Mouse (Mus musculus): ENCODE measurements around the gene Glo1. TPM values are rescaled to one million over a fixed set of nuclear protein-coding genes. Genes with fewer than 3 reads are reported as not detected.

The Glo1 gene
- total and polyA plus RNA-seq, 3 experiments = 65.7 to 164 (median 146) TPM

DNA sequence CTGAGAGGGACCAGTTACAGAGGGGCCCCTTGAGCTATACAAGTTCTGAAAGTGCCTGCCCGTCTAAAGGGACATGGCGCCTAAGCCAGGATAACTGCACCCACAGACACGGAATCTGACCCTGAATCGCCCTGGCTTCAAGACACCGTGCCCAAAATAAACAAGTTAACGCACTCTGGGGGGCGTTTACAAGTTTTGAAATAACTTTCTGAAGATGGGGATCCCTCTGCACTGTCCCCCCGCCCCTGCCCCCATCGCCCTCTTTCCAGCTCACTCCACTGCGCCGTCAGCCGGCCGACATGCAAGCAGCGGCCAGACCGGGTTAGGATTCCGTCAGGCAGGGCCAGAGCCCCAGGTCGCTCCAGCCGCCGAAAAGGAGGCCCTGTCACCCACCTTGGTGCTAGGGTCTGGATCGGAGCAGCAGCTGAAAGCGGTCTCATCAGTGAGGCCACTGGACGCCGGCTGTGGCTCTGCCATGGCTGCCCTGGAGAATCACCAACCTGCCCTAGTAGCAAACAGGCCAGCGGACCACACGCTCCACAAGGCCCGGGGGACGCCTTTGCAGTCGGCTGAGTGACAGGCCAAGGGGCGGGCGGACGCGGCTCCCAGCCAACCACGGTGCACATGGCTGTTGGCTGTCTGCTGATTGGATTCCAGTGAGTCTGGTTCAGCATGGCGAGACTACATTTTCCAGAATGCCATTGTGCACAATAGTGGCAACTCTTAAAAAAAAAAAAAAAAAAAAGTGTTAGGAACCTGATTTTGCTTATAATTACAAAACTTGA lies 14.4 kb downstream of the Glo1 start:
- under 1% methylated on average over 34 of the region's 34 CpGs for WGBS
- peak; percentile 100 for DNase-seq
- Histone ChIP-seq H3K36me3 (ENCODE audit: control insufficient read depth, insufficient read depth, low read length) (peaks cover 3% of the 10 kb centered on the region; the same call in 1 of the 2 replicates), H3K4me3 (peak overlapping the region; percentile 79), H3K27me3 (ENCODE audit: control insufficient read depth, insufficient read depth, low read length) (no peaks in the 10 kb centered on the region), H3K27ac (peak overlapping the region; percentile 94), H3K9ac (ENCODE audit: low read depth, low read length) (peak overlapping the region; percentile 94), H3K4me1 (ENCODE audit: control insufficient read depth, insufficient read depth, low read length) (peaks cover 2% of the 10 kb centered on the region; the same call in 1 of the 2 replicates), H3K79me2 (replicated peaks; ENCODE audit: control insufficient read depth, insufficient read depth, low read length) (peaks cover 10% of the 10 kb centered on the region; the same call in 1 of the 2 replicates)
- peak; percentile 70 for TF ChIP-seq EP300 (IDR thresholded peaks at IDR 0.05; ENCODE audit: insufficient read depth, low read depth, low read length)
- peak; percentile 36 for TF ChIP-seq CTCF (IDR thresholded peaks at IDR 0.05)
- TF ChIP-seq POLR2A (IDR thresholded peaks at IDR 0.05; ENCODE audit: insufficient read depth, low read depth, low read length) = peak; percentile 83
- intact Hi-C loops (cut with DNase I) = loop anchor here (2.0 kb wide), 1 partner anchor 35 kb away; the partner anchor contains the start of gene Btbd9

DNA sequence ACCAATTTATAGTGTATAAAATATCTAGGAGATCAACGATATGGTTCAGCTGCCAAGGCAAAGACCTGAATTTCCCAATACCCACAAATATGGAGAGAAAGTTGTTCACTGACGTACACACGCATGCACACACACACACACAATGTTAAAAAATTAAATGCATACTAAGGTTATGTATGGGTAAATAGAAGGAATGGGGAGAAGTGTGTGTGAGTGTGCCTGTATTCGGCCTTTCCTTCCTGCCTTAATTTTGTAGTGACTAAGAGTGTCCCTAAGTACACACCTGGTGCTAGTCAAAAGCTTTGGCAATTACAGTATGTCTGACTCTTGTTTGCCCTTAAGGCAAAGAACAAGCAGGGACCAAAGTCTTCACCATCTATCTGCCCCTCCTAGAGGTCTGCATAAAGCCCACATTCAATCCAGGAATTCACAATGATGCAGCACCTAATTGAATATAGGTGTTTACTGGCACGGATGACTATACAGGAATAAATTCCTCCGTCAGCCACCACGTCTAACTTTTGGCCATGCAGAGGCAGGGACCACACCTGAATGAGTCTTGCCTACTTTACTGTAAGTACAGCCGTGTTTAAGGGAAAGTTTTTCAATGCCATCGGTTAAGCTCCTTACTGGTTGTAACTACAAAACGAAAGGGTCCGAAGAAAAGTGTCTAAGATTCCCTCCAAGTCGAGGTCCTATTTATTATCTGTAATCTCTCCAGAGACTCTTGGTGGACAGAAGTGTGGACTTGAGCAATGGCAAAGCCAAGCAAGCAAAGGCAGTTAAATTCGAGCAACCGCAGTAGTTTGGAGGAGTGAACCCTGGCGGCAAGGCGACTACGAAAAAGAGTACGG lies 15.2 kb downstream of the Glo1 start:
- intact Hi-C loops (cut with DNase I) = loop anchor here (2.0 kb wide), 1 partner anchor 35 kb away; the partner anchor contains the start of gene Btbd9

DNA sequence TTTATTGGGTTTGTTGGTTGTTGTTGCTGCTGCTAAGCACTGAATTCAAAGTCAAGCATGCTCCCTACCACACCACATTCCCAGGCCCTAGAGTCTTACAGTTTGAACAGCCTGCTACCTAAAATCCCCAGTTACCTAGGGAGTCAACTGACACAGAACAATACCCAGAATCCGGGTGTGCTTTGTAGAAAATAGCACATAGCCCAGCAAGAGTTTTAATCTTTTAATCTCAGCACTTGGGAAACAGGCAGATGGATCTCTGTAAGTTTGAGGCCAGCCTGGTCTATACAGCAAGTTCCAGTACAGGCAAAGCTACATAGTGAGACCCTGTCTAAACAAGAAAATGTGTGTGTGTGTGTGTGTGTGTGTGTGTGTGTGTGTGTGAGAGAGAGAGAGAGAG lies 15.9 kb downstream of the Glo1 start:
- Histone ChIP-seq H3K4me3 (no peak overlapping the region), H3K27me3 (ENCODE audit: control insufficient read depth, insufficient read depth, low read length) (no peaks in the 10 kb centered on the region), H3K27ac (no peak overlapping the region), H3K9ac (ENCODE audit: low read depth, low read length) (no peak overlapping the region), H3K79me2 (replicated peaks; ENCODE audit: control insufficient read depth, insufficient read depth, low read length) (peaks cover 10% of the 10 kb centered on the region; the same call in 1 of the 2 replicates), H3K4me1 (ENCODE audit: control insufficient read depth, insufficient read depth, low read length) (peaks cover 2% of the 10 kb centered on the region; the same call in 1 of the 2 replicates), H3K36me3 (ENCODE audit: control insufficient read depth, insufficient read depth, low read length) (peaks cover 3% of the 10 kb centered on the region; the same call in 1 of the 2 replicates)
- WGBS = 71% methylated on average over 1 of the region's 1 CpGs
- intact Hi-C loops (cut with DNase I) = no loop called here
- DNase-seq = peak in 1 of 2 experiments; percentile 5
- TF ChIP-seq EP300 (IDR thresholded peaks at IDR 0.05; ENCODE audit: insufficient read depth, low read depth, low read length) (no peak), POLR2A (IDR thresholded peaks at IDR 0.05; ENCODE audit: insufficient read depth, low read depth, low read length) (no peak), CTCF (IDR thresholded peaks at IDR 0.05) (no peak)

More for the DNA sequence above, 15.2 kb downstream of the Glo1 start:
- H3K4me1 ChIP-seq (ENCODE audit: control insufficient read depth, insufficient read depth, low read length) = peaks cover 2% of the 10 kb centered on the region; the same call in 1 of the 2 replicates
- no peak for DNase-seq
- peaks cover 10% of the 10 kb centered on the region; the same call in 1 of the 2 replicates for H3K79me2 ChIP-seq (replicated peaks; ENCODE audit: control insufficient read depth, insufficient read depth, low read length)
- WGBS = 26% methylated on average over 18 of the region's 18 CpGs
- peaks cover 3% of the 10 kb centered on the region; the same call in 1 of the 2 replicates for H3K36me3 ChIP-seq (ENCODE audit: control insufficient read depth, insufficient read depth, low read length)
- peak overlapping the region; percentile 94 for H3K9ac ChIP-seq (ENCODE audit: low read depth, low read length)
- peak overlapping the region; percentile 79 for H3K4me3 ChIP-seq
- peak overlapping the region; percentile 94 for H3K27ac ChIP-seq
- no peaks in the 10 kb centered on the region for H3K27me3 ChIP-seq (ENCODE audit: control insufficient read depth, insufficient read depth, low read length)
- no peak for TF ChIP-seq POLR2A (IDR thresholded peaks at IDR 0.05; ENCODE audit: insufficient read depth, low read depth, low read length)
- no peak for TF ChIP-seq CTCF (IDR thresholded peaks at IDR 0.05)
- TF ChIP-seq EP300 (IDR thresholded peaks at IDR 0.05; ENCODE audit: insufficient read depth, low read depth, low read length) = no peak

DNA sequence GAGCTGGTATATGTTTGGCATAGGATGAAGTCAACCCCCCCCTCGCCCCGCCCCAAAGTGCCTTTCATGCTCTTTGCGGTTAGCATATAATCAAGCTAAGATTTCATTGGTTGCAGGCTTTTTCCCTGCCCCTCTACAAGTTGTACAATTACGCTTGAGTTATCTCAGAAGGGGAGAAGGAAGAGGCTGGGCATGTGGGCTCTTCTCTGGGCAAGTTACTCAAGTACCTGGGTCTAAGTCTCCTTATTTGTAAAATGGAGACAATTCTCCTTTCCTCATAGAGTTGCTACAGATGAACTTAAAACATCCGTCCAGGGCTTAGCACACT lies 16.7 kb downstream of the Glo1 start:
- Histone ChIP-seq H3K4me1 (ENCODE audit: control insufficient read depth, insufficient read depth, low read length) (peaks cover 2% of the 10 kb centered on the region; the same call in 1 of the 2 replicates), H3K27ac (no peak overlapping the region), H3K9ac (ENCODE audit: low read depth, low read length) (no peak overlapping the region), H3K27me3 (ENCODE audit: control insufficient read depth, insufficient read depth, low read length) (no peaks in the 10 kb centered on the region), H3K4me3 (no peak overlapping the region), H3K79me2 (replicated peaks; ENCODE audit: control insufficient read depth, insufficient read depth, low read length) (peaks cover 10% of the 10 kb centered on the region; the same call in 1 of the 2 replicates), H3K36me3 (ENCODE audit: control insufficient read depth, insufficient read depth, low read length) (peaks cover 3% of the 10 kb centered on the region; the same call in 1 of the 2 replicates)
- intact Hi-C loops (cut with DNase I) = no loop called here
- WGBS = 95% methylated on average over 5 of the region's 5 CpGs
- TF ChIP-seq POLR2A (IDR thresholded peaks at IDR 0.05; ENCODE audit: insufficient read depth, low read depth, low read length) (no peak), CTCF (IDR thresholded peaks at IDR 0.05) (no peak), EP300 (IDR thresholded peaks at IDR 0.05; ENCODE audit: insufficient read depth, low read depth, low read length) (no peak)
- no peak for DNase-seq

DNA sequence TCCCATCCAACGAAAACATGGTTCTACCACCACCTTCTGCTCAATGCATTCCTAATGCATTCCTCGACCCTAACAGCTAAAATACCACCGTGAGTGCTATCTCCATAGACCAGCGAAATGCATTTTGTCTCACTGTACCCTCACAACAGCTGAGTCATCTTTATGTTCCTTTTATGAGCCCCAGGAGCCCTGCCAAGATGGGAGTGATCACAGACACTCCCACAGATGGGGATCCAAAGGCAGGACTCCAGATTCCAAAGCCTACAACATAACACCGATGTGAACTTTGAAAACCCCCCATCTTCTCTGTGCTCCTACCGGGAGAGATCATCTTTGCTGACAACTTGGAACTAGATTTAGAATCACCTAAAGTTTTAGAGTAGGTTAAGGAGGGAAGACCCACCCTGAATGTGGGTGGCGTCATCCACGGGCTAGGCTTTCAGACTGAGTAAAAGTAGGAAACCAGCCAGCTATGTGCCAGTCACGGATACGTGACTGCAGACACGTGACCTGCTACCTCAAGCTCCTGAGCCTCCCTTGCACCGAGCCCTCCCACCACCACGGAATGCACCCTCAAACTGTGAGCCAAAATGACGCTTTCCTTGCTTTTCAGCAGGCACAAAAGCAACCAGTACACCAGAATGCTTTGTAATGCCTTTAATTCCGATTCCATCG lies 17.2 kb downstream of the Glo1 start:
- Histone ChIP-seq H3K4me1 (ENCODE audit: control insufficient read depth, insufficient read depth, low read length) (peaks cover 2% of the 10 kb centered on the region; the same call in 1 of the 2 replicates), H3K27ac (no peak overlapping the region), H3K9ac (ENCODE audit: low read depth, low read length) (no peak overlapping the region), H3K79me2 (replicated peaks; ENCODE audit: control insufficient read depth, insufficient read depth, low read length) (peaks cover 10% of the 10 kb centered on the region; the same call in 1 of the 2 replicates), H3K27me3 (ENCODE audit: control insufficient read depth, insufficient read depth, low read length) (no peaks in the 10 kb centered on the region), H3K36me3 (ENCODE audit: control insufficient read depth, insufficient read depth, low read length) (peaks cover 3% of the 10 kb centered on the region; the same call in 1 of the 2 replicates), H3K4me3 (no peak overlapping the region)
- intact Hi-C loops (cut with DNase I) = no loop called here
- DNase-seq = peak in 1 of 2 experiments; percentile 31
- 70% methylated on average over 16 of the region's 16 CpGs for WGBS
- TF ChIP-seq CTCF (IDR thresholded peaks at IDR 0.05) (no peak), POLR2A (IDR thresholded peaks at IDR 0.05; ENCODE audit: insufficient read depth, low read depth, low read length) (no peak), EP300 (IDR thresholded peaks at IDR 0.05; ENCODE audit: insufficient read depth, low read depth, low read length) (no peak)
